Mouse (Mus musculus) MEL (cell line): ENCODE data around the gene Tjp2. TPM values are rescaled to one million over a fixed set of nuclear protein-coding genes. Genes with fewer than 3 reads are reported as not detected.

Source experiments
- DNase-seq: peaks from one replicate; pipeline ENCODE4 v3.0.0; 2011; ENCODE audit warnings: low read depth, low spot score
- H3K27ac ChIP-seq: 2 replicates; pipeline ENCODE4 v1.5.1; 2012; ENCODE audit warnings: low read depth, mild to moderate bottlenecking, control low read depth, low read length, moderate library complexity; ENCODE audit not compliant: control insufficient read depth
- H3K27me3 ChIP-seq, 2 experiments: fragments of 150-350 bp in 1 of 2; sonication (generic) in 1 of 2; 2 replicates each; pipeline ENCODE4 v1.6.1; 2012; ENCODE audit warnings: low read length in 2 of 2, mild to moderate bottlenecking in 2 of 2, improper control_type of control experiment in 1 of 2, moderate library complexity in 1 of 2; ENCODE audit not compliant: insufficient read depth in 2 of 2, control insufficient read depth in 1 of 2
- H3K36me3 ChIP-seq, 2 experiments: 2 replicates each; pipeline ENCODE4 v1.6.1; 2012 to 2014; ENCODE audit warnings: low read length in 2 of 2, improper control_type of control experiment in 1 of 2, inconsistent platforms in 1 of 2, mild to moderate bottlenecking in 1 of 2; ENCODE audit not compliant: insufficient read depth in 2 of 2, control insufficient read depth in 1 of 2
- H3K4me1 ChIP-seq, 2 experiments: fragments of 150-350 bp in 1 of 2; sonication (generic) in 1 of 2; 2 replicates each; pipeline ENCODE4 v1.6.1; 2012; ENCODE audit warnings: low read length in 2 of 2, improper control_type of control experiment in 1 of 2, mild to moderate bottlenecking in 1 of 2; ENCODE audit not compliant: insufficient read depth in 2 of 2, control insufficient read depth in 1 of 2
- H3K4me3 ChIP-seq, 2 experiments: fragments of 150-350 bp in 1 of 2; sonication (generic) in 1 of 2; 2 replicates each; pipeline ENCODE4 v1.5.1; 2012; ENCODE audit warnings: low read depth in 2 of 2, low read length in 2 of 2, mild to moderate bottlenecking in 2 of 2, moderate library complexity in 2 of 2, control low read depth in 1 of 2, improper control_type of control experiment in 1 of 2; ENCODE audit not compliant: control insufficient read depth in 1 of 2, insufficient read depth in 1 of 2
- H3K79me2 ChIP-seq: 2 replicates; pipeline ENCODE4 v1.6.1; 2012; ENCODE audit warnings: mild to moderate bottlenecking, low read length, moderate library complexity; ENCODE audit not compliant: control insufficient read depth, poor library complexity, insufficient read depth
- H3K9ac ChIP-seq: 2 replicates; pipeline ENCODE4 v1.6.1; 2012; ENCODE audit warnings: low read depth, mild to moderate bottlenecking, control low read depth, low read length, moderate library complexity; ENCODE audit not compliant: control insufficient read depth, poor library complexity, severe bottlenecking
- H3K9me3 ChIP-seq: fragments of 150-350 bp; sonication (generic); replicated peaks from 2 replicates; pipeline ENCODE4 v1.6.1; 2012; ENCODE audit warnings: mild to moderate bottlenecking, low read length, improper control_type of control experiment, moderate library complexity; ENCODE audit not compliant: insufficient read depth
- ETS1 ChIP-seq: IDR thresholded peaks from 2 replicates; pipeline ENCODE4 v1.6.1; 2012; ENCODE audit warnings: low read depth, mild to moderate bottlenecking, inconsistent platforms, low read length, improper control_type of control experiment, moderate library complexity
- GATA1 ChIP-seq: IDR thresholded peaks from 2 replicates; pipeline ENCODE4 v1.6.1; 2011; ENCODE audit warnings: low read depth, low read length, improper control_type of control experiment
- JUND ChIP-seq: IDR thresholded peaks from 2 replicates; pipeline ENCODE4 v1.6.1; 2011; ENCODE audit warnings: low read depth, mild to moderate bottlenecking, improper control_type of control experiment, low read length
- KAT2A ChIP-seq: conservative IDR thresholded peaks from 2 replicates; pipeline ENCODE4 v1.6.1; 2012; ENCODE audit warnings: low read depth, low read length, improper control_type of control experiment, inconsistent platforms
- MAFK ChIP-seq: IDR thresholded peaks from 2 replicates; pipeline ENCODE4 v1.6.1; 2011; ENCODE audit warnings: low read depth, mild to moderate bottlenecking, low read length, improper control_type of control experiment, borderline replicate concordance
- MAX ChIP-seq: IDR thresholded peaks from 2 replicates; pipeline ENCODE4 v1.6.1; 2011; ENCODE audit warnings: low read length, improper control_type of control experiment
- MAZ ChIP-seq: IDR thresholded peaks from 2 replicates; pipeline ENCODE4 v1.6.1; 2012; ENCODE audit warnings: low read depth, mild to moderate bottlenecking, inconsistent platforms, low read length, improper control_type of control experiment
- MYC ChIP-seq: IDR thresholded peaks from 2 replicates; pipeline ENCODE4 v1.6.1; 2011; ENCODE audit warnings: low read depth, mild to moderate bottlenecking, low read length, improper control_type of control experiment, moderate library complexity
- NELFE ChIP-seq: IDR thresholded peaks from 2 replicates; pipeline ENCODE4 v1.6.1; 2011; ENCODE audit warnings: low read depth, low read length, improper control_type of control experiment
- NRF1 ChIP-seq: IDR thresholded peaks from 2 replicates; pipeline ENCODE4 v1.6.1; 2014; ENCODE audit warnings: low read depth, mild to moderate bottlenecking, inconsistent platforms, low read length, improper control_type of control experiment, moderate library complexity; ENCODE audit not compliant: poor library complexity, insufficient read depth, severe bottlenecking
- POLR2AphosphoS2 ChIP-seq: IDR thresholded peaks from 2 replicates; pipeline ENCODE4 v1.6.1; 2011; ENCODE audit warnings: low read length, improper control_type of control experiment
- SIN3A ChIP-seq: IDR thresholded peaks from 2 replicates; pipeline ENCODE4 v1.6.1; 2012; ENCODE audit warnings: low read length, improper control_type of control experiment, inconsistent platforms
- SMC3 ChIP-seq: IDR thresholded peaks from 2 replicates; pipeline ENCODE4 v1.6.1; 2011; ENCODE audit warnings: low read depth, low read length, improper control_type of control experiment
- TBP ChIP-seq: IDR thresholded peaks from 2 replicates; pipeline ENCODE4 v1.8.0; 2011; ENCODE audit warnings: low read depth, low read length, improper control_type of control experiment
- TCF12 ChIP-seq: IDR thresholded peaks from 2 replicates; pipeline ENCODE4 v1.6.1; 2014; ENCODE audit warnings: low read depth, mild to moderate bottlenecking, inconsistent platforms, low read length, improper control_type of control experiment, moderate library complexity
- USF1 ChIP-seq: IDR thresholded peaks from 2 replicates; pipeline ENCODE4 v1.6.1; 2014; ENCODE audit warnings: low read depth, mild to moderate bottlenecking, inconsistent platforms, low read length, improper control_type of control experiment, moderate library complexity
- ZC3H11A ChIP-seq: IDR thresholded peaks from 2 replicates; pipeline ENCODE4 v1.6.1; 2012; ENCODE audit warnings: low read depth, mild to moderate bottlenecking, inconsistent platforms, low read length, improper control_type of control experiment
- polyA plus RNA-seq, 2 experiments: library from polyadenylated mRNA; stranded (reverse) in 1 of 2; unstranded in 1 of 2; fragments of >175 nt in 1 of 2; fragments of >200 nt in 1 of 2; gene quantifications; 2 replicates each; pipeline versions ENCODE4 v1.2.1 to v1.2.4; 2012; ENCODE audit warnings: low replicate concordance in 2 of 2, low read depth in 1 of 2; ENCODE audit not compliant: insufficient read length in 2 of 2, insufficient read depth in 1 of 2, missing spikeins in 1 of 2
- total RNA-seq: library from RNA; depleted of rRNA; stranded (reverse); fragments of 300-350 nt; gene quantifications from 2 replicates; pipeline ENCODE4 v1.2.3, GENCODE M21; 2012

The Tjp2 gene
- total and polyA plus RNA-seq, 3 experiments: 3.0 to 8.3 TPM; not detected in 1

DNA sequence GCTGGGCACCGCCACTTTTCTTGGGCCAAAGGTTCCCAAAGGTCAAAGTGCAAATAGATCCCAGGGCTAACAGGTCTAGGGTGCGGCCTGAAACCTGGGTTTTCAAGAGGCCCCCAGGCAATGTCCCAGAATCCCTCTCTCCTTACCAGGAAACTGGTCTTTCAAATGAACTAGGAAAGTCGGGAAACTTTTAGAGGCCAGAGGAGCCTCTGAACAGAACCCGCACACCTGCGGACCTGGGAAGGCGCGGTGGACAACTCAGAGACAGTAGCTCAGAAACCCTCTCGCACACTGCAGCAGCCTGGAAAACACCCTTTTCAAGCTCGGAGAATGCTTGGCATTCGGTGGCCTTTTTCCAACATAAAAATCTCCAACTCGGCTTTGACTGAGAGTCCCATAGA, 979 bp downstream of the Tjp2 start:
- H3K4me1 ChIP-seq: no peaks in the 10 kb centered on the region
- no peak overlapping the region for H3K9ac ChIP-seq
- H3K36me3 ChIP-seq: no peaks in the 10 kb centered on the region
- TF ChIP-seq ETS1 (no peak), TCF12 (no peak), MAZ (no peak), ZC3H11A (no peak), MYC (no peak), NELFE (no peak), USF1 (no peak), KAT2A (no peak), SMC3 (no peak), JUND (no peak), NRF1 (no peak), TBP (no peak)
- TF ChIP-seq, all 39 proteins: peak for 0
- Histone ChIP-seq H3K27ac (no peak overlapping the region), H3K9me3 (no peaks in the 10 kb centered on the region), H3K79me2 (no peaks in the 10 kb centered on the region), H3K27me3 (no peaks in the 10 kb centered on the region), H3K4me3 (no peak overlapping the region)
- DNase-seq: no peak

DNA sequence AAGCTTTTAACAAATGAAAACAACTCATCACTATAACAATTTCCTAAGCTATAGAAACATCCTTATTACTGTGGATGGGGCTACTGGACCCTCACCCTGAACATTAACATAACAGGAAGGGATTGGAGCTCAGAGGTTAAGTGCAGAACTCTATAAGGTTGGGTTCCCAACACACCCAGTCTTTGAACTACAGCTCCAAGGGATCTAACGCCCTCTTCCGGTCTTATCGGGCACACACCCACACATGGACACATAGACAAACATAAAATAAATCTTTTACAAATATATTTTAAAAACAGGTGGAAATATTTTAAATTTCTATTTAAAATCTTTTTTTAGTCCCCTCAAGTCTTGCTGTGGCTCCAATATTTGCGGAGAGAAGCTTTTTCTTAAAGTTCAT, 3.4 kb downstream of the Tjp2 start:
- no peaks in the 10 kb centered on the region for H3K27me3 ChIP-seq
- H3K79me2 ChIP-seq: no peaks in the 10 kb centered on the region
- H3K9ac ChIP-seq: no peak overlapping the region
- no peak for TF ChIP-seq GATA1
- DNase-seq: no peak
- no peaks in the 10 kb centered on the region for H3K9me3 ChIP-seq
- H3K36me3 ChIP-seq: no peaks in the 10 kb centered on the region
- H3K27ac ChIP-seq: no peak overlapping the region
- H3K4me1 ChIP-seq: no peaks in the 10 kb centered on the region
- H3K4me3 ChIP-seq: no peak overlapping the region

DNA sequence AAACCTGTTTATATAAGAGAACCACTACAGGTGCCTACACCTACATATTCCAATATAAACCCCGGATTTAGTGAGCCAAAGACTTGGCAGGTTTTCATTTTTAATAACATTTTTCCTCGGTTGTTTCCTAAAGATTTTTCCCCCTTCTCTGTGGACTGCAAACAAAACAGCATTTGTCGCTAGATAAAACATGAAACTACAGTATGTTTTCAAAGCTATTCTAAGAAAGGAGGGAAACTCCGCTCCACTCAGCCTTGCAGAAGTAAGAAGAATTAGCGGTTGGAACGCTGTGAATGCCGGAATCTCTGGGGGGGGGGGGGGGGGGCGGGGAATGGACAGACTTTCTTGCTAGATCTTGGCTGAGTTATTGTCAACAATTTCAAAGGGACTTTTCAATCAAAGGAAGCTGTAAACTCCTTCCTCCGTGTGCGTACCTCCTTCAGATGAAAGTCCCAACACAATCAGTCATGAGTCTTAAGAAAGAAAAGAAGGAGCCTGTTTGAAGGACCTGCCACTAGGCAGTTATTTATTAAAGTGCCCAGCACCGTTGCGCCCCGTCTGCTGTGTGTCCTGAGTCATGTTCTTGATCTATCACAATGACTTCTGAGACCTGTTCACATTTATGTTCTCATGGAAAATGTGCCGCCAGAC, 3.9 kb downstream of the Tjp2 start:
- Histone ChIP-seq H3K4me1 (no peaks in the 10 kb centered on the region), H3K4me3 (no peak overlapping the region), H3K9me3 (no peaks in the 10 kb centered on the region), H3K27me3 (no peaks in the 10 kb centered on the region), H3K79me2 (no peaks in the 10 kb centered on the region), H3K36me3 (no peaks in the 10 kb centered on the region), H3K27ac (no peak overlapping the region), H3K9ac (no peak overlapping the region)
- no peak for DNase-seq
- TF ChIP-seq SIN3A (no peak), MAFK (no peak), POLR2AphosphoS2 (no peak), KAT2A (no peak), MAX (no peak)
